Mouse (Mus musculus): ENCODE results near the gene Ctnna3. TPM values are rescaled to one million over a fixed set of nuclear protein-coding genes. Genes with fewer than 3 reads are reported as not detected.

Gene Ctnna3
- polyA plus RNA-seq, 2 experiments: 0.78 to 0.89 TPM

- Histone ChIP-seq H3K27ac (replicated peaks; ENCODE audit: low read depth, low read length) (no peak overlapping the region), H3K4me2 (replicated peaks; ENCODE audit: low read depth, low read length, severe bottlenecking) (no peak overlapping the region), H3K27me3 (ENCODE audit: control insufficient read depth, insufficient read depth, low read length) (no peaks in the 10 kb centered on the region), H3K9me3 (ENCODE audit: control insufficient read depth, low read length) (no peaks in the 10 kb centered on the region), H3K36me3 (ENCODE audit: control insufficient read depth, insufficient read depth, low read length) (no peaks in the 10 kb centered on the region), H3K9ac (ENCODE audit: low read depth, low read length, severe bottlenecking) (no peak overlapping the region), H3K4me1 (ENCODE audit: control insufficient read depth, insufficient read depth, low read length) (no peaks in the 10 kb centered on the region), H3K4me3 (replicated peaks; ENCODE audit: low read length) (no peak overlapping the region)
- TF ChIP-seq POLR2A (IDR thresholded peaks at IDR 0.05; ENCODE audit: borderline replicate concordance, extremely low read depth, insufficient read depth, insufficient read length): no peak
- ATAC-seq (ENCODE audit: low FRiP score, low read depth) (no peak), DNase-seq (ENCODE audit: low spot score) (no peak)
- 96% methylated on average over 11 of the region's 11 CpGs for WGBS
Measured at GRCm38 (mm10) chr10:64115246-64115645, 685.3 kb downstream of the Ctnna3 start.

GRCm38 (mm10) chr10:64118833-64119232, 688.9 kb downstream of the Ctnna3 start:
- ATAC-seq (ENCODE audit: low FRiP score, low read depth) (no peak), DNase-seq (ENCODE audit: low spot score) (no peak)
- Histone ChIP-seq H3K36me3 (ENCODE audit: control insufficient read depth, insufficient read depth, low read length) (no peaks in the 10 kb centered on the region), H3K4me2 (replicated peaks; ENCODE audit: low read depth, low read length, severe bottlenecking) (no peak overlapping the region), H3K4me3 (replicated peaks; ENCODE audit: low read length) (no peak overlapping the region), H3K4me1 (ENCODE audit: control insufficient read depth, insufficient read depth, low read length) (no peaks in the 10 kb centered on the region), H3K9ac (ENCODE audit: low read depth, low read length, severe bottlenecking) (no peak overlapping the region), H3K27me3 (ENCODE audit: control insufficient read depth, insufficient read depth, low read length) (no peaks in the 10 kb centered on the region), H3K9me3 (ENCODE audit: control insufficient read depth, low read length) (no peaks in the 10 kb centered on the region), H3K27ac (replicated peaks; ENCODE audit: low read depth, low read length) (no peak overlapping the region)
- no peak for TF ChIP-seq POLR2A (IDR thresholded peaks at IDR 0.05; ENCODE audit: borderline replicate concordance, extremely low read depth, insufficient read depth, insufficient read length)
- 76% methylated on average over 3 of the region's 3 CpGs for WGBS

- Histone ChIP-seq H3K36me3 (ENCODE audit: control insufficient read depth, insufficient read depth, low read length) (no peaks in the 10 kb centered on the region), H3K4me1 (ENCODE audit: control insufficient read depth, insufficient read depth, low read length) (no peaks in the 10 kb centered on the region), H3K27ac (replicated peaks; ENCODE audit: low read depth, low read length) (no peak overlapping the region), H3K4me2 (replicated peaks; ENCODE audit: low read depth, low read length, severe bottlenecking) (no peak overlapping the region), H3K27me3 (ENCODE audit: control insufficient read depth, insufficient read depth, low read length) (no peaks in the 10 kb centered on the region), H3K4me3 (replicated peaks; ENCODE audit: low read length) (no peak overlapping the region), H3K9ac (ENCODE audit: low read depth, low read length, severe bottlenecking) (no peak overlapping the region), H3K9me3 (ENCODE audit: control insufficient read depth, low read length) (no peaks in the 10 kb centered on the region)
- ATAC-seq (ENCODE audit: low FRiP score, low read depth) (no peak), DNase-seq (ENCODE audit: low spot score) (no peak)
- 88% methylated on average over 15 of the region's 15 CpGs for WGBS
- no peak for TF ChIP-seq POLR2A (IDR thresholded peaks at IDR 0.05; ENCODE audit: borderline replicate concordance, extremely low read depth, insufficient read depth, insufficient read length)
Measured at GRCm38 (mm10) chr10:64130397-64131150, 700.7 kb downstream of the Ctnna3 start.

GRCm38 (mm10) chr10:64133461-64133860, 703.6 kb downstream of the Ctnna3 start:
- ATAC-seq (ENCODE audit: low FRiP score, low read depth) (no peak), DNase-seq (ENCODE audit: low spot score) (no peak)
- Histone ChIP-seq H3K9ac (ENCODE audit: low read depth, low read length, severe bottlenecking) (no peak overlapping the region), H3K9me3 (ENCODE audit: control insufficient read depth, low read length) (no peaks in the 10 kb centered on the region), H3K27me3 (ENCODE audit: control insufficient read depth, insufficient read depth, low read length) (no peaks in the 10 kb centered on the region), H3K4me1 (ENCODE audit: control insufficient read depth, insufficient read depth, low read length) (no peaks in the 10 kb centered on the region), H3K27ac (replicated peaks; ENCODE audit: low read depth, low read length) (no peak overlapping the region), H3K4me2 (replicated peaks; ENCODE audit: low read depth, low read length, severe bottlenecking) (no peak overlapping the region), H3K4me3 (replicated peaks; ENCODE audit: low read length) (no peak overlapping the region), H3K36me3 (ENCODE audit: control insufficient read depth, insufficient read depth, low read length) (no peaks in the 10 kb centered on the region)
- 82% methylated on average over 3 of the region's 3 CpGs for WGBS
- TF ChIP-seq POLR2A (IDR thresholded peaks at IDR 0.05; ENCODE audit: borderline replicate concordance, extremely low read depth, insufficient read depth, insufficient read length): no peak

- ATAC-seq (ENCODE audit: low FRiP score, low read depth) (no peak), DNase-seq (ENCODE audit: low spot score) (peak; percentile 42)
- Histone ChIP-seq H3K4me3 (replicated peaks; ENCODE audit: low read length) (no peak overlapping the region), H3K27me3 (ENCODE audit: control insufficient read depth, insufficient read depth, low read length) (no peaks in the 10 kb centered on the region), H3K4me2 (replicated peaks; ENCODE audit: low read depth, low read length, severe bottlenecking) (no peak overlapping the region), H3K36me3 (ENCODE audit: control insufficient read depth, insufficient read depth, low read length) (no peaks in the 10 kb centered on the region), H3K9me3 (ENCODE audit: control insufficient read depth, low read length) (no peaks in the 10 kb centered on the region), H3K9ac (ENCODE audit: low read depth, low read length, severe bottlenecking) (no peak overlapping the region), H3K27ac (replicated peaks; ENCODE audit: low read depth, low read length) (peak overlapping the region; percentile 41; the same call in 1 of the 2 replicates), H3K4me1 (ENCODE audit: control insufficient read depth, insufficient read depth, low read length) (no peaks in the 10 kb centered on the region)
- TF ChIP-seq POLR2A (IDR thresholded peaks at IDR 0.05; ENCODE audit: borderline replicate concordance, extremely low read depth, insufficient read depth, insufficient read length): no peak
- WGBS: 62% methylated on average over 7 of the region's 7 CpGs
Measured at GRCm38 (mm10) chr10:64135481-64135880, 705.6 kb downstream of the Ctnna3 start.
